Mouse (Mus musculus) limb, embryonic 11.5 days (tissue): ENCODE measurements around the gene Kng1. TPM values are rescaled to one million over a fixed set of nuclear protein-coding genes. Genes with fewer than 3 reads are reported as not detected.
"Not testable (repeated sequence)": the region's sequence is repeated elsewhere in the genome, so short reads cannot be mapped to it uniquely, and the experiment has no call there.

Experiments used
- ATAC-seq: fragments of 200-750 bp; cut with Nextera tagmentation; 2 replicates; pipeline ENCODE4 v1.8.0; 2017; ENCODE audit warnings: low read depth; ENCODE audit not compliant: insufficient number of reproducible peaks, low FRiP score, low TSS enrichment
- DNase-seq: peaks from one replicate; pipeline ENCODE4 v3.0.0-alpha.2; 2015; ENCODE audit warnings: low spot score
- H3K27ac ChIP-seq: fragments of 300-500 bp; sonication (generic); replicated peaks from 2 replicates; pipeline ENCODE4 v1.5.1; 2014; ENCODE audit warnings: low read depth, mild to moderate bottlenecking, low read length
- H3K27me3 ChIP-seq: fragments of 300-500 bp; sonication (generic); 2 replicates; pipeline ENCODE4 v1.6.1; 2014; ENCODE audit warnings: mild to moderate bottlenecking, low read length, mixed read lengths; ENCODE audit not compliant: control insufficient read depth, insufficient read depth
- H3K36me3 ChIP-seq: fragments of 300-500 bp; sonication (generic); 2 replicates; pipeline ENCODE4 v1.6.1; 2014; ENCODE audit warnings: mild to moderate bottlenecking, low read length, moderate library complexity, mixed read lengths; ENCODE audit not compliant: control insufficient read depth, insufficient read depth
- H3K4me1 ChIP-seq: fragments of 300-500 bp; sonication (generic); 2 replicates; pipeline ENCODE4 v1.6.1; 2014; ENCODE audit warnings: low read length, mixed read lengths; ENCODE audit not compliant: control insufficient read depth, insufficient read depth
- H3K4me2 ChIP-seq: fragments of 300-500 bp; sonication (generic); 2 replicates; pipeline ENCODE4 v1.6.1; 2014; ENCODE audit warnings: low read depth, mild to moderate bottlenecking, moderate library complexity; ENCODE audit not compliant: severe bottlenecking
- H3K4me3 ChIP-seq: fragments of 300-500 bp; sonication (generic); 2 replicates; pipeline ENCODE4 v1.5.1; 2014; ENCODE audit warnings: low read depth, low read length
- H3K9ac ChIP-seq: fragments of 300-500 bp; sonication (generic); 2 replicates; pipeline ENCODE4 v1.6.1; 2014; ENCODE audit warnings: mild to moderate bottlenecking, low read length
- H3K9me3 ChIP-seq: fragments of 300-500 bp; sonication (generic); 2 replicates; pipeline ENCODE4 v1.6.1; 2016; ENCODE audit warnings: low read length; ENCODE audit not compliant: control insufficient read depth
- WGBS: fragments of 180-500 bp; shearing (Covaris S2); extraction: QIAGEN DNeasy Blood & Tissue Kit; methylation state at CpG from one replicate; pipeline ENCODE4 v1.1.7; 2014; 5-methylcytosine and 5-hydroxymethylcytosine counted together
- polyA plus RNA-seq: library from polyadenylated mRNA; unstranded; fragments of >200 nt; fragmentation: Nextera tagmentation; extraction: Ambion mirVana; gene quantifications from 2 replicates; pipeline ENCODE4 v1.2.1, GENCODE M21; 2014

Gene Kng1
- polyA plus RNA-seq, 1 experiment from 2014 or later, result 0.33 TPM

GRCm38 (mm10) chr16:23097290-23098104 is 39.8 kb downstream of the Kng1 start:
- not testable (repeated sequence) for H3K4me1 ChIP-seq, H3K27me3 ChIP-seq, H3K4me2 ChIP-seq, H3K36me3 ChIP-seq, DNase-seq, H3K9ac ChIP-seq, H3K27ac ChIP-seq, H3K4me3 ChIP-seq, H3K9me3 ChIP-seq, ATAC-seq
- WGBS, result 85% methylated on average over 8 of the region's 8 CpGs

DNA sequence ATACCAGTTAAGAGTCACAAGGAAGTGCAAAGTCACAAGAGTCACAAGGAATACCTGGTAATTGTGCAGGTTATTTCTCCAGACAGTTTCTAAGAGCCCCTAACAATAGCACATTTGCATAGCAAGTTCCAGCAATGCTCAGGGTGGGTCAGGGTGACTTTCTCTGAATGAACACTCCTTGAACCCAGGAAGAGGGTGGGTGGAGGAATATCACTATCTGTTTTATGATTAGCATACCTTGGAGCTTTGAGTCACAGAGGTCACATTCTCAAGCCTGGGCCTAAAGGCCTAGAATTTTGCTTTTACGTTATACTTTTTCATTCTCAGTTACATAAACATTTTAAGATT is 40.4 kb downstream of the Kng1 start:
- not testable (repeated sequence) for H3K4me3 ChIP-seq, DNase-seq, H3K36me3 ChIP-seq, H3K27me3 ChIP-seq, H3K9me3 ChIP-seq, H3K9ac ChIP-seq, H3K27ac ChIP-seq, ATAC-seq, H3K4me2 ChIP-seq, H3K4me1 ChIP-seq
- 97% methylated on average over 1 of the region's 1 CpGs for WGBS

GRCm38 (mm10) chr16:23099632-23100031 is 42.0 kb downstream of the Kng1 start:
- Histone ChIP-seq H3K27me3 (no peaks in the 10 kb centered on the region), H3K4me2 (peak overlapping the region; percentile 55), H3K4me3 (peak overlapping the region; percentile 21; the same call in 1 of the 2 replicates), H3K36me3 (no peaks in the 10 kb centered on the region), H3K9ac (peak overlapping the region; percentile 58; the same call in 1 of the 2 replicates), H3K9me3 (no peaks in the 10 kb centered on the region), H3K4me1 (peaks cover 6% of the 10 kb centered on the region; the same call in 1 of the 2 replicates), H3K27ac (no peak overlapping the region)
- ATAC-seq (no peak), DNase-seq (no peak)
- WGBS, result 7% methylated on average over 12 of the region's 12 CpGs

DNA sequence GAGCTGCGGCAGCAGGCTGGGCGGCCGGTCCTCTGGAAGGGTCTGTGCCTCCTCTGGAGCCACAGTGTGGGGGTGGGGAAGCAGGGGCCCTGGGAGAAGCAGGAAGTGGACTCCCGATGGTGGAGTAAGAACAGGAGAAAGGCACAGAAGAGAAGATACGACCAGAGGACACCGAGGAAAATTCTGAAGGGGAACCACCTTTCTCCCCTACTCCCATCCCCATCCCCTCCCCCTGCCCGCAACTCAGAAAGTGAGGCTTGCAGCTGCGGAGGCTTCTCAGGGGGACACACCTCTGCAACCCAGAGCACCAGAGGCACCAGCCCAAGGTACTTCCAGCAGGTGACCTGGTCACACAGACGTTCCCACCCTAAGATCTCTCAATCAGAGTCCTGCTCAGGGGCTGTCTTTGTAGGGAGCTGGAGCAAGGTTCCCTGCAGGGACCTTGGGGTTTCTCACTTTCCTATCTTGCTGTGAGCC is 42.5 kb downstream of the Kng1 start:
- Histone ChIP-seq H3K36me3 (no peaks in the 10 kb centered on the region), H3K9me3 (no peaks in the 10 kb centered on the region), H3K27me3 (no peaks in the 10 kb centered on the region), H3K27ac (0 out of 2 replicates have a peak overlapping the region, but pooled peaks have one; percentile 30), H3K4me1 (peaks cover 6% of the 10 kb centered on the region; the same call in 1 of the 2 replicates), H3K9ac (peak overlapping the region; percentile 58), H3K4me2 (peak overlapping the region; percentile 55), H3K4me3 (peak overlapping the region; percentile 21)
- peak; percentile 80 for DNase-seq
- 0% methylated on average over 9 of the region's 9 CpGs for WGBS
- peak; percentile 81; the same call in 1 of the 2 replicates for ATAC-seq

DNA sequence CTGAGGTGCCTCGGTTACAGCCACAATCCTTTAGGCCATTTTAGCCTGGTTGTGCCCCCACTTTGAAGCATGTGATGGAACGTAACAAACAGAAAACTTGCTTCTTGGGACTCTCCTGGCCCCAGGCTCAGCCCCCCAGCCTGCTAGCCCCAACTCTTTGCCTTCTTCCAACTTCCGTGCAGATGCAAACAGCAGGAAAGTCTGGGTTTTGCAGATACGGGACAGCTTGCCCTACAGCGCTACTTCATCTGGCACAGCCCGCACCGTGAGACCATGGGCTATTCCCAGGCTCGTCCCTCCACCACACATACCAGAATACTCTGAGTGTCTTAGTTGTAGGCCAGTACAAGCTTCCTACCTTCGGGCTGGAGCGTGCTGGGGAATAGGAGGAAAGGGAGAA is 42.9 kb downstream of the Kng1 start:
- peak overlapping the region; percentile 58 for H3K9ac ChIP-seq
- ATAC-seq (no peak), DNase-seq (peak; percentile 44)
- H3K4me1 ChIP-seq, result peaks cover 6% of the 10 kb centered on the region; the same call in 1 of the 2 replicates
- 12% methylated on average over 10 of the region's 10 CpGs for WGBS
- no peaks in the 10 kb centered on the region for H3K9me3 ChIP-seq
- 0 out of 2 replicates have a peak overlapping the region, but pooled peaks have one; percentile 30 for H3K27ac ChIP-seq
- no peaks in the 10 kb centered on the region for H3K27me3 ChIP-seq
- peak overlapping the region; percentile 55 for H3K4me2 ChIP-seq
- no peak overlapping the region; the same call in 1 of the 2 replicates for H3K4me3 ChIP-seq
- H3K36me3 ChIP-seq, result no peaks in the 10 kb centered on the region

GRCm38 (mm10) chr16:23102340-23103037 is 44.8 kb downstream of the Kng1 start:
- Histone ChIP-seq H3K4me3 (peak overlapping the region; percentile 22), H3K4me1 (peaks cover 6% of the 10 kb centered on the region; the same call in 1 of the 2 replicates), H3K27ac (no peak overlapping the region), H3K9ac (peak overlapping the region; percentile 55), H3K36me3 (no peaks in the 10 kb centered on the region), H3K27me3 (no peaks in the 10 kb centered on the region), H3K9me3 (no peaks in the 10 kb centered on the region), H3K4me2 (peak overlapping the region; percentile 50)
- ATAC-seq (no peak), DNase-seq (peak; percentile 49)
- WGBS, result 10% methylated on average over 15 of the region's 15 CpGs

GRCm38 (mm10) chr16:23103038-23103745 is 45.5 kb downstream of the Kng1 start:
- Histone ChIP-seq H3K4me2 (peak overlapping the region; percentile 50), H3K27me3 (no peaks in the 10 kb centered on the region), H3K36me3 (no peaks in the 10 kb centered on the region), H3K9me3 (no peaks in the 10 kb centered on the region), H3K27ac (no peak overlapping the region), H3K4me1 (peaks cover 6% of the 10 kb centered on the region; the same call in 1 of the 2 replicates), H3K9ac (peak overlapping the region; percentile 55), H3K4me3 (peak overlapping the region; percentile 22)
- 42% methylated on average over 17 of the region's 17 CpGs for WGBS
- no peak for ATAC-seq
- DNase-seq, result no peak

- Histone ChIP-seq H3K9ac (no peak overlapping the region), H3K36me3 (no peaks in the 10 kb centered on the region; the same call in 1 of the 2 replicates), H3K4me2 (no peak overlapping the region), H3K4me1 (peaks cover 6% of the 10 kb centered on the region; the same call in 1 of the 2 replicates), H3K4me3 (no peak overlapping the region), H3K9me3 (no peaks in the 10 kb centered on the region), H3K27ac (no peak overlapping the region), H3K27me3 (no peaks in the 10 kb centered on the region)
- WGBS, result 73% methylated on average over 2 of the region's 2 CpGs
- ATAC-seq (no peak), DNase-seq (no peak)
These were observed 46.2 kb downstream of the Kng1 start for GRCm38 (mm10) chr16:23103841-23104240.
